Mouse (Mus musculus): ENCODE data around the gene Dennd4b.

DNA sequence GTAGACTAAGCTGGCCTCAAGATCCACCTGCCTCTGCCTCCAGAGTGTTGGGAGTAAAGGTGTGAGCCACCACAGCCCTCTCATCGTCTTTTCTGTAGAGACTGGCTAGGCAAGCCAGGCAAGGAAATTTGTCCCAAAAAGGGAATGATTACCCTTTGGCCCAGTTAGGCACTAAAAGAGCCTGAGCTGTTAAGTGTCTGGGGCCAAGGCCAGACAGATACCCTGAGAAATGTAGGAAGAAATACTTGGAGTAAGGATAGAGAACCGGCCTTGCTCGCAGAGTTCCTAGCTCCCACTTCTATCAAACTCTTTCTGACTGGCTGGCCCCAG lies 17.4 kb upstream of the Dennd4b start:
- no peak for TF ChIP-seq POLR2A (IDR thresholded peaks at IDR 0.05; ENCODE audit: borderline replicate concordance, low read depth, low read length)
- TF ChIP-seq CTCF (IDR thresholded peaks at IDR 0.05; ENCODE audit: low read depth, low read length), result no peak

Data from bone marrow macrophage, adult 2 months (primary cell).